Mouse (Mus musculus): ENCODE measurements around the gene 2310007B03Rik. TPM values are rescaled to one million over a fixed set of nuclear protein-coding genes. Genes with fewer than 3 reads are reported as not detected.

The 2310007B03Rik gene
- polyA plus RNA-seq, 1 experiment from 2014 or later: 8.7 TPM

- Histone ChIP-seq H3K4me1 (replicated peaks) (no peaks in the 10 kb centered on the region), H3K9ac (no peak overlapping the region), H3K4me3 (replicated peaks) (no peak overlapping the region), H3K9me3 (no peaks in the 10 kb centered on the region), H3K27me3 (replicated peaks) (no peaks in the 10 kb centered on the region), H3K27ac (no peak overlapping the region), H3K36me3 (no peaks in the 10 kb centered on the region), H3K4me2 (replicated peaks) (no peak overlapping the region)
- ATAC-seq: no peak
- WGBS: 67% methylated on average over 2 of the region's 2 CpGs
Measured at GRCm38 (mm10) chr1:93150907-93151661, 9.7 kb downstream of the 2310007B03Rik start.

GRCm38 (mm10) chr1:93144176-93144575, 16.6 kb downstream of the 2310007B03Rik start:
- H3K9me3 ChIP-seq: no peaks in the 10 kb centered on the region
- no peaks in the 10 kb centered on the region for H3K27me3 ChIP-seq (replicated peaks)
- H3K4me3 ChIP-seq (replicated peaks): no peak overlapping the region
- H3K4me2 ChIP-seq (replicated peaks): no peak overlapping the region
- no peaks in the 10 kb centered on the region for H3K4me1 ChIP-seq (replicated peaks)
- no peak for ATAC-seq
- no peaks in the 10 kb centered on the region for H3K36me3 ChIP-seq
- WGBS: 79% methylated on average over 9 of the region's 9 CpGs
- no peak overlapping the region for H3K27ac ChIP-seq
- H3K9ac ChIP-seq: no peak overlapping the region

- 91% methylated on average over 1 of the region's 1 CpGs for WGBS
- ATAC-seq: no peak
- H3K27ac ChIP-seq: no peak overlapping the region
- no peak overlapping the region for H3K4me2 ChIP-seq (replicated peaks)
- H3K4me3 ChIP-seq (replicated peaks): no peak overlapping the region
- 0 out of 2 replicates have a peak, but pooled peaks cover 3% of the 10 kb centered on the region for H3K4me1 ChIP-seq (replicated peaks)
- no peaks in the 10 kb centered on the region for H3K9me3 ChIP-seq
- H3K9ac ChIP-seq: no peak overlapping the region
- H3K27me3 ChIP-seq (replicated peaks): no peaks in the 10 kb centered on the region
- no peaks in the 10 kb centered on the region for H3K36me3 ChIP-seq
Measured at GRCm38 (mm10) chr1:93142871-93143270, 17.9 kb downstream of the 2310007B03Rik start.

DNA sequence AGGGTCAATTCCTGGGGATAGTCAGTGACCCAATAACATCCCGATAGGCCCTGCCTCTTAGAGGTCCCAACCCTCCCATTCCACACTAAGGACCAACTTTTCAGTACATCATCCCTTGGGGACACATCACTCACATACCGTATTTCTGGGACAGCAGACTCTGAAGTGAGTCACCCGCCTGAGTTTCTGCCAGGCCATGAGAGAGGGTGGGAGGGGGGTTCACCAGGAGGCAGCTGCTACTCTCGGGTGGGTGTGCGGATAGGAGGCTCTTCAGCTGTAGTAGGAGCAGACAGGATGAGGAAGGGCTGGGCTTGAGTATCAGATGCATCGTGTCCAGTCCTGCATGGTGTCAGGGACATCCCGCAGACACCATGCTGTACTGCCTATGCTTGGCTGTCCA, 21.0 kb downstream of the 2310007B03Rik start:
- WGBS: 74% methylated on average over 7 of the region's 7 CpGs
- no peaks in the 10 kb centered on the region for H3K36me3 ChIP-seq
- no peaks in the 10 kb centered on the region for H3K27me3 ChIP-seq (replicated peaks)
- no peak overlapping the region for H3K4me2 ChIP-seq (replicated peaks)
- no peak overlapping the region for H3K27ac ChIP-seq
- no peak overlapping the region for H3K4me3 ChIP-seq (replicated peaks)
- no peak overlapping the region for H3K9ac ChIP-seq
- ATAC-seq: no peak
- no peaks in the 10 kb centered on the region for H3K9me3 ChIP-seq
- 0 out of 2 replicates have a peak, but pooled peaks cover 5% of the 10 kb centered on the region for H3K4me1 ChIP-seq (replicated peaks)

GRCm38 (mm10) chr1:93138534-93138933, 22.2 kb downstream of the 2310007B03Rik start:
- Histone ChIP-seq H3K9ac (no peak overlapping the region), H3K4me1 (replicated peaks) (0 out of 2 replicates have a peak, but pooled peaks cover 5% of the 10 kb centered on the region), H3K27ac (peak overlapping the region; percentile 65), H3K9me3 (no peaks in the 10 kb centered on the region), H3K4me2 (replicated peaks) (peak overlapping the region; percentile 34; the same call in 1 of the 2 replicates), H3K4me3 (replicated peaks) (no peak overlapping the region), H3K36me3 (no peaks in the 10 kb centered on the region), H3K27me3 (replicated peaks) (no peaks in the 10 kb centered on the region)
- ATAC-seq: peak; percentile 93
- 59% methylated on average over 6 of the region's 6 CpGs for WGBS

DNA sequence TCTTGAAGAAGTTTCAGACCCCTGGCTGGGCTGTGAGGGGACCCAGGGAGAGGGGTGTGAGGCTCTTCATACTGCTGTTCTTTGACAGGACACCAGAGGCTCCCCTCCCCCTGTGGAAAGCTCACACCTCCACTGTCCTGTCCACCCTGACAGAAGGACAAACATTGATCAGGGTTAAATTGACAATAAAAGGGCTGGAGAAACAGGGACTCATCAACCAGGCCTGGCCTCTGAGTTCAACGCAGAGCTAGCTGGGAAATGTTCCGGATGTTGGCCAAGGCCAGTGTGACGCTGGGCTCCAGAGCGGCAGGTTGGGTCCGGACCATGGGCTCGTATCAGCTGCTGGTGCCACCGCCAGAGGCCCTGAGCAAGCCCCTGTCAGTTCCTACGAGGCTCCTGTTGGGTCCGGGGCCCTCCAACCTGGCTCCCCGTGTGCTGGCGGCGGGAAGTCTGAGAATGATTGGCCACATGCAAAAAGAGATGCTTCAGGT, 25.7 kb downstream of the 2310007B03Rik start, which contains the start of gene Agxt:
TSS of gene Agxt (plus strand) at position 205 of the 491 bp plus-strand sequence.
- Histone ChIP-seq H3K4me1 (replicated peaks) (0 out of 2 replicates have a peak, but pooled peaks cover 5% of the 10 kb centered on the region), H3K4me2 (replicated peaks) (no peak within 1 kb of the TSS), H3K27me3 (replicated peaks) (no peaks in the 10 kb centered on the region), H3K36me3 (no peaks in the 10 kb centered on the region), H3K4me3 (replicated peaks) (no peak within 1 kb of the TSS), H3K27ac (no peak within 1 kb of the TSS), H3K9me3 (no peaks in the 10 kb centered on the region), H3K9ac (no peak within 1 kb of the TSS)
- WGBS: 78% methylated on average over 12 of the region's 12 CpGs
- no peak for ATAC-seq

GRCm38 (mm10) chr1:93132676-93133075, 28.1 kb downstream of the 2310007B03Rik start:
- Histone ChIP-seq H3K36me3 (no peaks in the 10 kb centered on the region), H3K4me3 (replicated peaks) (no peak overlapping the region), H3K4me1 (replicated peaks) (0 out of 2 replicates have a peak, but pooled peaks cover 4% of the 10 kb centered on the region), H3K9ac (no peak overlapping the region), H3K27ac (no peak overlapping the region), H3K9me3 (no peaks in the 10 kb centered on the region), H3K27me3 (replicated peaks) (no peaks in the 10 kb centered on the region), H3K4me2 (replicated peaks) (no peak overlapping the region)
- no peak for ATAC-seq
- WGBS: 50% methylated on average over 8 of the region's 8 CpGs

GRCm38 (mm10) chr1:93130242-93130983, 30.3 kb downstream of the 2310007B03Rik start:
- no peak overlapping the region for H3K9ac ChIP-seq
- H3K4me3 ChIP-seq (replicated peaks): no peak overlapping the region
- H3K4me1 ChIP-seq (replicated peaks): 0 out of 2 replicates have a peak, but pooled peaks cover 4% of the 10 kb centered on the region
- ATAC-seq: no peak
- H3K36me3 ChIP-seq: no peaks in the 10 kb centered on the region
- no peak overlapping the region for H3K4me2 ChIP-seq (replicated peaks)
- WGBS: 71% methylated on average over 10 of the region's 10 CpGs
- no peaks in the 10 kb centered on the region for H3K9me3 ChIP-seq
- H3K27me3 ChIP-seq (replicated peaks): no peaks in the 10 kb centered on the region
- H3K27ac ChIP-seq: no peak overlapping the region

- Histone ChIP-seq H3K4me2 (replicated peaks) (no peak overlapping the region), H3K27me3 (replicated peaks) (no peaks in the 10 kb centered on the region), H3K9me3 (no peaks in the 10 kb centered on the region), H3K9ac (no peak overlapping the region), H3K4me3 (replicated peaks) (no peak overlapping the region), H3K36me3 (no peaks in the 10 kb centered on the region), H3K27ac (no peak overlapping the region), H3K4me1 (replicated peaks) (0 out of 2 replicates have a peak, but pooled peaks cover 4% of the 10 kb centered on the region)
- 28% methylated on average over 6 of the region's 6 CpGs for WGBS
- peak; percentile 77 for ATAC-seq
Measured at GRCm38 (mm10) chr1:93128710-93129349, 31.9 kb downstream of the 2310007B03Rik start.

- no peak overlapping the region for H3K27ac ChIP-seq
- H3K36me3 ChIP-seq: no peaks in the 10 kb centered on the region
- 81% methylated on average over 8 of the region's 8 CpGs for WGBS
- no peak overlapping the region for H3K9ac ChIP-seq
- no peak overlapping the region for H3K4me3 ChIP-seq (replicated peaks)
- no peak overlapping the region for H3K4me2 ChIP-seq (replicated peaks)
- H3K4me1 ChIP-seq (replicated peaks): 0 out of 2 replicates have a peak, but pooled peaks cover 4% of the 10 kb centered on the region
- H3K9me3 ChIP-seq: no peaks in the 10 kb centered on the region
- ATAC-seq: no peak
- no peaks in the 10 kb centered on the region for H3K27me3 ChIP-seq (replicated peaks)
Measured at GRCm38 (mm10) chr1:93128209-93128608, 32.5 kb downstream of the 2310007B03Rik start.

DNA sequence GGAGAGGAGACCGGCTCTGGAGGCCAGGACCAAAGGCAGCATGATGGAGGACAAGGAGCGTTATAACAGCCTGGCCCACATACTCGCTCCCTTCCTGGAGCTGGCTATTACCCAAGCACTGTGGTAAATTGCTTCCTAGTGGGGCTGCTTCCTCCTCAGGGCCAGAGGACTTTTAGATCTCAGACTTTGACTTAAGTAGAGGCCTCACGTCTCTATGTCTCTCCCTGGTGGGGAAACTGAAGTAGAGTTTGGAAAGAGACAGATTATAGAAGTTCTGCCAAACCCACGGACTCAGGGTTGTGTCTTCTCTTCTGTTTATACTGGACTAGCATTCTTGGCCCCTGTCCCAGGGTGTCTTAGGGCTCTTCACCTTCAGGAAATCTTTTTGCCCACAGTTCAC, 35.5 kb downstream of the 2310007B03Rik start:
- Histone ChIP-seq H3K4me1 (replicated peaks) (0 out of 2 replicates have a peak, but pooled peaks cover 4% of the 10 kb centered on the region), H3K36me3 (no peaks in the 10 kb centered on the region), H3K9ac (no peak overlapping the region), H3K4me3 (replicated peaks) (no peak overlapping the region), H3K27ac (no peak overlapping the region), H3K9me3 (no peaks in the 10 kb centered on the region), H3K27me3 (replicated peaks) (no peaks in the 10 kb centered on the region), H3K4me2 (replicated peaks) (no peak overlapping the region)
- ATAC-seq: no peak
- WGBS: 39% methylated on average over 5 of the region's 5 CpGs

- Histone ChIP-seq H3K9ac (no peak overlapping the region), H3K4me3 (replicated peaks) (no peak overlapping the region), H3K4me1 (replicated peaks) (0 out of 2 replicates have a peak, but pooled peaks cover under 1% of the 10 kb centered on the region), H3K27me3 (replicated peaks) (no peaks in the 10 kb centered on the region), H3K27ac (no peak overlapping the region), H3K4me2 (replicated peaks) (no peak overlapping the region), H3K36me3 (no peaks in the 10 kb centered on the region), H3K9me3 (no peaks in the 10 kb centered on the region)
- no peak for ATAC-seq
- WGBS: 58% methylated on average over 8 of the region's 8 CpGs
Measured at GRCm38 (mm10) chr1:93124066-93124465, 36.7 kb downstream of the 2310007B03Rik start.
